Mouse (Mus musculus) heart, postnatal 10 days (tissue): Measurements from ENCODE around the gene Gm5294. TPM values are rescaled to one million over a fixed set of nuclear protein-coding genes. Genes with fewer than 3 reads are reported as not detected.

Source experiments
- DNase-seq, 2 experiments: peaks; one replicate each; pipeline ENCODE4 v3.0.0; 2021
- intact Hi-C: fragments of 180-260 bp; cut with DNase I; formaldehyde crosslinking; loops from one replicate; pipeline ENCODE4 v1.15.1; 2025
- total RNA-seq, 2 experiments: library from RNA; stranded (reverse); gene quantifications; 2 replicates each; pipeline ENCODE4 v1.2.3; 2021

Gene Gm5294
- not detected for total RNA-seq

- intact Hi-C loops = no loop called here
- no peak for DNase-seq
Observed at GRCm38 (mm10) chr5:138819780-138820179, at the start of gene Gm5294. TSS of gene Gm5294 (plus strand) at chr5:138820080.

GRCm38 (mm10) chr5:138775096-138775495 is 44.8 kb upstream of the Gm5294 start:
- no peak for DNase-seq
- intact Hi-C loops = no loop called here

GRCm38 (mm10) chr5:138776346-138776745 is 43.5 kb upstream of the Gm5294 start:
- DNase-seq = peak in 1 of 2 experiments; percentile 28
- intact Hi-C loops = no loop called here

- DNase-seq = no peak
- intact Hi-C loops = no loop called here
Observed at GRCm38 (mm10) chr5:138778731-138779463, 41.0 kb upstream of the Gm5294 start.

- DNase-seq = no peak
- intact Hi-C loops = no loop called here
Observed at GRCm38 (mm10) chr5:138779655-138780054, 40.2 kb upstream of the Gm5294 start.

GRCm38 (mm10) chr5:138782697-138783096 is 37.2 kb upstream of the Gm5294 start:
- intact Hi-C loops = no loop called here
- DNase-seq = no peak

GRCm38 (mm10) chr5:138783181-138783580 is 36.7 kb upstream of the Gm5294 start:
- no peak for DNase-seq
- intact Hi-C loops = no loop called here

GRCm38 (mm10) chr5:138785986-138786515 is 33.8 kb upstream of the Gm5294 start:
- intact Hi-C loops = no loop called here
- no peak for DNase-seq

- intact Hi-C loops = no loop called here
- DNase-seq = no peak
Observed at GRCm38 (mm10) chr5:138787648-138788047, 32.2 kb upstream of the Gm5294 start.

- intact Hi-C loops = no loop called here
- no peak for DNase-seq
Observed at GRCm38 (mm10) chr5:138788481-138789211, 31.2 kb upstream of the Gm5294 start.

- DNase-seq = no peak
- intact Hi-C loops = no loop called here
Observed at GRCm38 (mm10) chr5:138790954-138791480, 28.9 kb upstream of the Gm5294 start.

GRCm38 (mm10) chr5:138801588-138802116 is 18.2 kb upstream of the Gm5294 start:
- no peak for DNase-seq
- intact Hi-C loops = no loop called here

- intact Hi-C loops = no loop called here
- DNase-seq = no peak
Observed at GRCm38 (mm10) chr5:138804286-138804685, 15.6 kb upstream of the Gm5294 start.

GRCm38 (mm10) chr5:138809767-138810166 is 10.1 kb upstream of the Gm5294 start:
- intact Hi-C loops = no loop called here
- no peak for DNase-seq

- DNase-seq = peak in 1 of 2 experiments; percentile 11
- intact Hi-C loops = no loop called here
Observed at GRCm38 (mm10) chr5:138820717-138821332, 945 bp downstream of the Gm5294 start.

GRCm38 (mm10) chr5:138825090-138825489 is 5.2 kb downstream of the Gm5294 start:
- intact Hi-C loops = no loop called here
- DNase-seq = no peak

- intact Hi-C loops = no loop called here
- DNase-seq = no peak
Observed at GRCm38 (mm10) chr5:138833406-138833805, 13.5 kb downstream of the Gm5294 start.

GRCm38 (mm10) chr5:138834910-138835309 is 15.0 kb downstream of the Gm5294 start:
- DNase-seq = no peak

GRCm38 (mm10) chr5:138840981-138841380 is 21.1 kb downstream of the Gm5294 start:
- intact Hi-C loops = no loop called here
- no peak for DNase-seq

More at GRCm38 (mm10) chr5:138834910-138835309, 15.0 kb downstream of the Gm5294 start:
- intact Hi-C loops = no loop called here

GRCm38 (mm10) chr5:138843168-138843824 is 23.4 kb downstream of the Gm5294 start:
- no peak for DNase-seq

More at GRCm38 (mm10) chr5:138843168-138843824, 23.4 kb downstream of the Gm5294 start:
- intact Hi-C loops = no loop called here
